Mouse (Mus musculus) stomach, embryonic 15.5 days (tissue): ENCODE measurements at regions not wholly inside any gene's neighbourhood (a gene's known extent, or its start where the extent isn't known, plus 50 kb on each side); places are given as distances from the start of the nearest gene placed in this dataset.

Experiments used
- ATAC-seq: fragments of 200-750 bp; cut with Nextera tagmentation; 2 replicates; pipeline ENCODE4 v1.8.0; 2017; ENCODE audit warnings: low read depth, moderate number of reproducible peaks, moderate TSS enrichment; ENCODE audit not compliant: insufficient read depth, low FRiP score
- H3K27ac ChIP-seq: fragments of 300-500 bp; sonication (generic); 2 replicates; pipeline ENCODE4 v1.5.1; 2015; ENCODE audit warnings: mild to moderate bottlenecking, inconsistent platforms
- H3K27me3 ChIP-seq: fragments of 300-500 bp; sonication (generic); replicated peaks from 2 replicates; pipeline ENCODE4 v1.6.1; 2015; ENCODE audit warnings: inconsistent platforms
- H3K36me3 ChIP-seq: fragments of 300-500 bp; sonication (generic); 2 replicates; pipeline ENCODE4 v1.6.1; 2015; ENCODE audit warnings: inconsistent platforms
- H3K4me1 ChIP-seq: fragments of 300-500 bp; sonication (generic); 2 replicates; pipeline ENCODE4 v1.6.1; 2015; ENCODE audit warnings: inconsistent platforms
- H3K4me2 ChIP-seq: fragments of 300-500 bp; sonication (generic); 2 replicates; pipeline ENCODE4 v1.6.1; 2015; ENCODE audit warnings: mild to moderate bottlenecking, inconsistent platforms
- H3K4me3 ChIP-seq: fragments of 300-500 bp; sonication (generic); replicated peaks from 2 replicates; pipeline ENCODE4 v1.5.1; 2015; ENCODE audit warnings: inconsistent platforms
- H3K9ac ChIP-seq: fragments of 300-500 bp; sonication (generic); 2 replicates; pipeline ENCODE4 v1.6.1; 2015; ENCODE audit warnings: inconsistent platforms
- H3K9me3 ChIP-seq: fragments of 300-500 bp; sonication (generic); 2 replicates; pipeline ENCODE4 v1.6.1; 2016; ENCODE audit warnings: inconsistent platforms
- WGBS: fragments of 180-500 bp; shearing (Covaris S2); methylation state at CpG from one replicate; pipeline ENCODE4 v1.1.7; 2015; 5-methylcytosine and 5-hydroxymethylcytosine counted together

DNA sequence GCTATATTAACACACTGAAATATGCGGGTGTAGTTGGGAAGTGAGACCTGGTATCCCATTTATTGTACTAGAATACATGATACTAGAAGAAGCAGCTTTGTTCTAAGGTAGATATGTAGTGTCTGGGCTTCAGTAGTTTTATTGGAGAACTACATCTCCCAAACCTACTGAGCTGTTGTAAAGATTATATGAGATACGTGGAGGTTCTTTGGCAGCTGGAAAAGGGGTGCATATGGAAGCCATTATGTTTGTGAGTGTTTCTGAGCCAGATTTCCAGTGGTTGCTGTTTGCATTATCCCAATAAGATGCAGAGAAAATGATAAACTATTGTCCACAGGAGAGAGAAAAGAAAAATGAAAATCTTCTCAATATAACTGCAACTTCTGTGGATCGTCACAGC, 171.1 kb upstream of the Ccdc54 start:
- no peaks in the 10 kb centered on the region for H3K27me3 ChIP-seq
- 73% methylated on average over 3 of the region's 3 CpGs for WGBS
- no peak overlapping the region for H3K4me2 ChIP-seq
- no peaks in the 10 kb centered on the region for H3K36me3 ChIP-seq
- no peak for ATAC-seq
- H3K4me1 ChIP-seq, result no peaks in the 10 kb centered on the region
- H3K27ac ChIP-seq, result no peak overlapping the region
- no peak overlapping the region for H3K9ac ChIP-seq
- no peak overlapping the region for H3K4me3 ChIP-seq
- H3K9me3 ChIP-seq, result no peaks in the 10 kb centered on the region

DNA sequence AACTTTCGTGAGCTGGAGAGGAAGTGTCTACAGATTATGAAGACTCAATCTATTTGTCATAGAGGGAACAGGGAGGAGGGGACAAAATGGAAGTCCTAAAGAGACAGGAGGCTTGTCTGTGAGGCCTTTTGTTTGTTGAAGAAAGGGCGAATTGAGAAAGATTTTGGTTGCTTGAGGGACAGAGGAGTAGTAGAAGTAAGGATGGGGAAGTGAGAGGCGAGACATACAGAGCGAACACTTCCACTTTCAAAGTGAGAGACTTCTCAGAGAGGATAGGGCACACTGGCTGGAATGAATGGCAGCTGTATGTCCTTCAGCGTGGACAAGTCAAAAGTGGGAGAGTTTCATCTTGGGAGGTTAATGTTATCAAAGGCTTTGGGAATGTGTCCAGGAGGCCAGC, 169.0 kb upstream of the Ccdc54 start:
- Histone ChIP-seq H3K36me3 (no peaks in the 10 kb centered on the region), H3K27ac (no peak overlapping the region), H3K4me2 (no peak overlapping the region), H3K9me3 (no peaks in the 10 kb centered on the region), H3K9ac (no peak overlapping the region), H3K4me1 (no peaks in the 10 kb centered on the region), H3K4me3 (no peak overlapping the region), H3K27me3 (no peaks in the 10 kb centered on the region)
- no peak for ATAC-seq
- WGBS, result 86% methylated on average over 5 of the region's 5 CpGs

DNA sequence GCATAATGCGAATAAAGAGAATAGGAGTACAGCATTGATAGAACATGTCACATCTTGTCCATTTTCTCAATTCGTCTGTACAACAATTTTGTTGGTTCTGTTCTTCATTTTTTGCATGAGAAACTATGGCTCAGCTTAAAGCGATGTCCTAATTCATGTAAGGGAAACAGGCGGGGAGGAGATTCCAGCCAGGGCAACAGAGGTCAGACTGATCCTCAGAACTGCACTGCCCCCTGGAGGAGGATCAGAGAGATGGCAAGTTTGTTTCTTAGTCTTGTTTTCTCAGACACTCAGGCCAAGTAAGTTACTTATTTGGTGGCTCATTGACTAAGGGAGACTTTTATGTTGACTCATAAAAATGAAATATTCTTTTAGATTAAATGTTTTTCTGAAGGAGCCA, 165.7 kb upstream of the Ccdc54 start:
- Histone ChIP-seq H3K9me3 (no peaks in the 10 kb centered on the region), H3K4me1 (no peaks in the 10 kb centered on the region; the same call in 1 of the 2 replicates), H3K36me3 (no peaks in the 10 kb centered on the region), H3K4me2 (no peak overlapping the region), H3K9ac (no peak overlapping the region), H3K27ac (no peak overlapping the region), H3K27me3 (no peaks in the 10 kb centered on the region), H3K4me3 (no peak overlapping the region)
- WGBS, result 61% methylated on average over 4 of the region's 4 CpGs
- ATAC-seq, result no peak

DNA sequence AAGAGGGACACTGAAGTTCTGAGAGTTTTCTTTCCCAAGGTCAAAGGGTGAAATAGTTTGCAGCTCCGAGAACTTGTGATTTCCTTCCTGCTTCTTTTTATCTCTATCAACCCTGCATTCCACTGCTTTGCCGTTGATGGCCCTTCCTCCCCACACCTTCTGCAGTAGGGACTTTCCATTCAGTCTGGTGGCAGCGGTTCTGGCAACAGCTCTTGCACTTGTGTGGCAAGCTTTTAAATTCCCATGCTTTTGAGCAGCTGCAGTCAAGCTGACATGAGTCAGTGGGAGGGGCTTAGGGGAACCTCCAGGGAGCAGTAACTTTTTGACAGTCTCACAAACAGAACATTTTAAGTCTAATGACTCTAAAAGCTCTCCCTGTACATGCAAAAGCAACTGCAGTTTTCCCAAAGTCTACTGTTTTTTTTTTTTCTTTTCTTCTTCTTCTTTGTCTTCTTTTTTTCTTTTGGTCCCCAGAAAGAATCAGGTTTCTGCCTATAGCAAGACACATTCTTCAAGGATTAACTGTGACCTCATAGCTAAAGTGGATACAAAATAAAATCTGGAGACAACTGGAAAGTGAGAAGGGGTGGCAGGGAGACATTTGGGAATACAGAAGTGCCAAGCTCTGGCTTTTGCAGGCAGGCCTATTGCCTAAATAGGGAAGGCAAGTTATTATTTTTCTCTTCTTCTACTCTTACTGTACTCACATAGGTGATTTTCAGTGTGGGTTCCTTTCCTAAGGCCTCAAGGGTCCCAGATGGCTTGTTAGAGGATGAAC, 162.8 kb upstream of the Ccdc54 start:
- Histone ChIP-seq H3K36me3 (no peaks in the 10 kb centered on the region), H3K27ac (peak overlapping the region; percentile 40), H3K4me1 (no peaks in the 10 kb centered on the region; the same call in 1 of the 2 replicates), H3K9ac (no peak overlapping the region), H3K27me3 (no peaks in the 10 kb centered on the region), H3K4me2 (0 out of 2 replicates have a peak overlapping the region, but pooled peaks have one; percentile 5), H3K4me3 (no peak overlapping the region), H3K9me3 (no peaks in the 10 kb centered on the region)
- peak; percentile 43; the same call in 1 of the 2 replicates for ATAC-seq
- WGBS, result 3% methylated on average over 3 of the region's 3 CpGs

DNA sequence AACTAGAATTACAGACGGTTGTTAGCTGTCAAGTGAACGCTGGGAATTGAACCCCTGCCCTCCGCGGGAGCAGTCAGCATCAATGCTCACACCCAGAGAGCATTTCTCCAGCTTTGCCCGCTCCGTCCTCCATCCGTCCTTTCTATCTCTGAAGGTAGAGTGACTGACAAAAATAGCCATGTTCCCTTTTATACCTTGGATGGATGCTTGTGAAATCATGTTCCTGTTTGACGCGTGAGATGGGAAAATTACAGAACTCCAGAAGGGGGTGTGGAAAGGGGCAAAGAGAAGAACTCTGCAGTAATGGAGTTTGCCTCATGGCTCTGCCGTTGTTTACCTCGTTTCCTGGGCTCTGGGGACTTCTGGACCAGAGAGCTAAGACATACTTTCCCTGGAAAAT, 162.1 kb upstream of the Ccdc54 start:
- H3K4me1 ChIP-seq, result no peaks in the 10 kb centered on the region; the same call in 1 of the 2 replicates
- ATAC-seq, result no peak
- no peaks in the 10 kb centered on the region for H3K27me3 ChIP-seq
- H3K36me3 ChIP-seq, result no peaks in the 10 kb centered on the region
- no peaks in the 10 kb centered on the region for H3K9me3 ChIP-seq
- H3K4me3 ChIP-seq, result no peak overlapping the region
- H3K9ac ChIP-seq, result no peak overlapping the region
- H3K27ac ChIP-seq, result no peak overlapping the region
- 78% methylated on average over 11 of the region's 11 CpGs for WGBS
- no peak overlapping the region for H3K4me2 ChIP-seq

DNA sequence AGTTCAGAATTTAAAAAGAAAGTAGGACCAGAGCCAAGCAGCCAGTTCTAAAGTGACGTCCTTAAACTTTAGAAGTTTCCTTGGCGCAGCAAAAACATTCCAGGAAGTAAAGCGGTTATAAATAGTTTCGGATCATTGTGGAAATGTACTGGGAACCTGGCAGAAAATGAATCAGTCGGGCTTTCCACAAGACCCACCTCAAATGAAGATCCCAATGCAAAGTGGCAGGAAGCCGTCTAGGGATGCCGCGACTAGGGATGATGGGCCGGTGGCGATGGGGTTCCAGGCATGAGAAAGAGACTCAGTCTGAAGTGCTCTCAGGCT, 161.3 kb upstream of the Ccdc54 start:
- ATAC-seq, result no peak
- Histone ChIP-seq H3K9me3 (no peaks in the 10 kb centered on the region), H3K4me3 (no peak overlapping the region), H3K36me3 (no peaks in the 10 kb centered on the region), H3K9ac (no peak overlapping the region), H3K4me2 (peak overlapping the region; percentile 14; the same call in 1 of the 2 replicates), H3K27ac (peak overlapping the region; percentile 65; the same call in 1 of the 2 replicates), H3K27me3 (no peaks in the 10 kb centered on the region), H3K4me1 (no peaks in the 10 kb centered on the region; the same call in 1 of the 2 replicates)
- WGBS, result 62% methylated on average over 10 of the region's 10 CpGs

DNA sequence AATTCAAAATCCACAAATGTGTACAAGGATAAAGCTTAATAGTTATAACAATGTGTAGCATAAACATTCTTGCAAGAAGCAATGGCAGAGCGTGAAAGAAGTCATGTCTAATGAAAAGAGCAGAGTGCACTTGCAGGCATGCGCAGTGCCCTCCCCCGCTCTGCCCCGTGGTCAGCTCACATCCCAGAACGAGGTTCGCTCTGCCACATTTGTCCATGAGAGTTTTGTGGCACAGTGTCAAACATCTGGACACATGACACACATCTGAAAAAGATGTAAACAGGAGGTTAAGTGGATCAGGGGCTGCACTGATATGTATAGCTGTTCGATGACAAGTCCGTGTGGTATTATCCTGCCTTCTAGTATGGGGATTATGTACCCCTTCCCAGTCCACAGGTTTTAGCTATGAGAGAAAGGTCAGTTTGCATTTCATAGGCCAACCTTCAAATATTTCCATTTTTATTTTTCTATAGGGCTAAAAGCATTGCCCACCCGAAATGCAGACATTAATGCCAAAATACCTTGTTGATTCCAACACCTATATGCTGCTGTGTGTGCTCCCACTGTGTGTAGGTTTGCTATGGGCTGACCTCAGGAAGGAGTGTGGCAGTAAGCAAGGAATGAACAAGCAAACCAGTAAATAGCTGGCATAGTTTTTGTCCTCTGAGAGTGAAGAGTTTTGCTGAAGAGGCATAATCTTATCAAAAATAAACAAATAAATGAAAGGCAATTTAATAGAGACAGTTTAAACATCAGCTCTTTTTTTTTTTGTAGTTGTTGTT, 160.7 kb upstream of the Ccdc54 start:
- Histone ChIP-seq H3K9me3 (no peaks in the 10 kb centered on the region), H3K4me2 (peak overlapping the region; percentile 14; the same call in 1 of the 2 replicates), H3K4me3 (no peak overlapping the region), H3K27ac (no peak overlapping the region), H3K4me1 (no peaks in the 10 kb centered on the region; the same call in 1 of the 2 replicates), H3K27me3 (no peaks in the 10 kb centered on the region), H3K36me3 (no peaks in the 10 kb centered on the region), H3K9ac (no peak overlapping the region)
- ATAC-seq, result no peak
- WGBS, result 62% methylated on average over 9 of the region's 9 CpGs

DNA sequence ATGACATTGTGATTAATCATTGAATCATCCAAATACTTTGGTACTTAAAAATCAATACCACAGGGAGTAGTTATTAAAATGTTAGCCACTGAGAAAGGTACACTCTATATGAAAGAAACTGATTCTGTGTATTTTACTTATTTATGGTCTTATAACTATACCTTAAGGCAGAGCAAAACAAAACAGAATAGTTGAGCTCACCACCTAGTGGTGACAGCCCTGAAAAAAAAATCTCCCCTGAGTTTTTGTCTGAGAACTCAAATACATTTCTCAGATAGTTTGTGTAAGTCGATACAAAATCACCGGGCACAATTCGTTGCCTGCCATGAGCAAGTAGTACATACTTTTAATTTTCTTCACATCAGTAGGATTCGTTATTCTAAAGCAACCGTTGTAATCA, 156.7 kb upstream of the Ccdc54 start:
- no peaks in the 10 kb centered on the region for H3K36me3 ChIP-seq
- WGBS, result 87% methylated on average over 5 of the region's 5 CpGs
- H3K27ac ChIP-seq, result no peak overlapping the region
- H3K9me3 ChIP-seq, result no peaks in the 10 kb centered on the region
- no peaks in the 10 kb centered on the region for H3K27me3 ChIP-seq
- no peak overlapping the region for H3K4me2 ChIP-seq
- H3K4me1 ChIP-seq, result no peaks in the 10 kb centered on the region
- H3K9ac ChIP-seq, result no peak overlapping the region
- no peak for ATAC-seq
- no peak overlapping the region for H3K4me3 ChIP-seq

DNA sequence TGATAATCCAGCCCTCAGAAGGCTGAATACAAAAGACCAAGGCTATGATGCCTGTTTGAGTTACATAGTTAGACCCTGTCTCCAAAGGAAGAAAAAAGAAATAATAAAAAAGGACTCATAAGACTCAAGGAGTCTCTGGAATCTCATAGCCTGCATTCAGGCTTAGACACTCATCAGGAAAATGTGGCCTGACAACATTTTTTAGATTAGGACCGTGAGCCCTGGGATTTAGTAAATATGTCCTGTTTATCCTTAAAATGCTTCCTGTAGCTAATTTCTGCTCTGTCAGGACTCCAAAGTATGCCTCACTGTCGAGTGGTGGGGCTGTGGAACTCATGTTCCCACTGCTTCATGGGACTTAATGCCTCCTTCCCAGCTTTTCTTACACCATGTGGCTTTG, 154.8 kb upstream of the Ccdc54 start:
- ATAC-seq, result no peak
- H3K27ac ChIP-seq, result no peak overlapping the region
- no peaks in the 10 kb centered on the region for H3K36me3 ChIP-seq
- no peaks in the 10 kb centered on the region for H3K4me1 ChIP-seq
- no peak overlapping the region for H3K4me3 ChIP-seq
- 20% methylated on average over 2 of the region's 2 CpGs for WGBS
- no peaks in the 10 kb centered on the region for H3K27me3 ChIP-seq
- H3K4me2 ChIP-seq, result no peak overlapping the region
- H3K9ac ChIP-seq, result no peak overlapping the region
- H3K9me3 ChIP-seq, result no peaks in the 10 kb centered on the region

DNA sequence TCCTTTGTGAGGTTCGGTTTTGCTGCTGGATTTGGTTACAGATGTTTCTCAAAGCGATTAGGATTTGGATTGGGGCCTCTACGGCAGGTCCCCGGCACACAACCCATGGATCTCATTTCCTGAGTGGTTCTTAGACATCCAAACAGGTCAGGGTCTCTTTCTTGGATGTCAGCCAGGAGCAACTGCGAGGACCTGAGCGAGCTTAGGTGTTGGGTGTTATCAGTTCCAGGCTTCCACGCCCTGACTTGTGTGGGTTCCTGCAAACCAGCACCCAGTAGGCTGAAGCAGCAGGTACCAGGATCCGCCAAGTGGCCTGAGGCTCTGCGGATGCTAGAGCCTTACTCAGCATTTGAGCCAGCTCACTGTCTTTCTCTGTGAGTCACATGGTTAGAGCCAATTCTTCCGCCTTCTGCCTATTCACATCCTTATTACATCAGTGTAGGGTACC, 146.5 kb upstream of the Ccdc54 start:
- Histone ChIP-seq H3K4me2 (peak overlapping the region; percentile 63), H3K9me3 (no peaks in the 10 kb centered on the region), H3K9ac (no peak overlapping the region), H3K4me3 (peak overlapping the region; percentile 51), H3K4me1 (0 out of 2 replicates have a peak, but pooled peaks cover 8% of the 10 kb centered on the region), H3K27me3 (no peaks in the 10 kb centered on the region), H3K36me3 (no peaks in the 10 kb centered on the region), H3K27ac (no peak overlapping the region)
- 25% methylated on average over 10 of the region's 10 CpGs for WGBS
- ATAC-seq, result no peak; the same call in 1 of the 2 replicates

DNA sequence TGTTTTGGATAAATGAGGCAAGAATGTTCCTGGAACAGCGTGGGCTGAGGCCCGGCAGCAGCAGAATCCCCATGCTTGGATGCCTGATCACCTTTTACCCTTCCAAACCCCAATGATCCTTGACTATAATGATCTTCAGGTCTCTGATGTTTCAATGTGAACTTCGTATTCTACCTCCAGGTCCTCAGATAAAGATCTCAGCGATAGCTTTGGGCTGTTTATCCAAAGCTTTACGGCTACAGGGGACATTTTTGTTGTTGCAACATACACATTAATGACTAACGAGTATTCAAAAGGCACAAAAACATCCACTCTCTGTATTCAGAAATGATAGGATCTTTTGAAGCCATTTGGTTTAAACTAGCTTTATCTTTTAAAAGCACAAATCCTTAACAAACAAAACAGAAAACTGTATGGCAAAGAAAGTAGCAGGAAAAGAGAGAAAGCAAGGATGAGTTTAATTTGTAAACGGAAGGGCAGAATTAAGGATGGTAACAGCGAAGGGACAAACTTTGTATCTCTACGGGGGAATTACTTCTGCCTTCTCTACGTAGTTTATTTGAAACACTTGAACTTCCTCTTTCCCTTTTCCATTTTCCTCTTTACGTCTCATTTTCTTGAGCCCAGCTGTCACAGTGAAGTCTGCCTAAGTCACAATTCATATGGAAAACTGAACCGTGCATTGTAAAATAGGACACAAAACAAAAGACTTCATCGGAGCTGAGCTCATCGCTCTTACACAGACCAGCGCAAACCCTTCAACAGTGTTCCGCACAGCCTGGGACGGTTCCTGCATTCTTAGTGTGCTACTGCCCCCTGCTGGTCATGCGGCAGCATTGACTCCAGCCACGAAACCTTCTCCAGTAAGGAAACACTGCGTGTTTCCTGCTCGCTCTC, 145.4 kb upstream of the Ccdc54 start:
- peak; percentile 83 for ATAC-seq
- Histone ChIP-seq H3K27ac (peak overlapping the region; percentile 63; the same call in 1 of the 2 replicates), H3K4me2 (peak overlapping the region; percentile 63), H3K9me3 (no peaks in the 10 kb centered on the region), H3K36me3 (no peaks in the 10 kb centered on the region), H3K4me3 (peak overlapping the region; percentile 51), H3K27me3 (no peaks in the 10 kb centered on the region), H3K9ac (no peak overlapping the region), H3K4me1 (0 out of 2 replicates have a peak, but pooled peaks cover 8% of the 10 kb centered on the region)
- WGBS, result 7% methylated on average over 21 of the region's 21 CpGs
